Mouse (Mus musculus) right cerebral cortex, adult 2 months (tissue): Measurements from ENCODE around the gene Ext2.

ENCODE experiments used
- DNase-seq, 2 experiments: peaks; one replicate each; pipeline ENCODE4 v3.0.0; 2021 to 2022; ENCODE audit warnings: low spot score in 2 of 2

The Ext2 gene

DNA sequence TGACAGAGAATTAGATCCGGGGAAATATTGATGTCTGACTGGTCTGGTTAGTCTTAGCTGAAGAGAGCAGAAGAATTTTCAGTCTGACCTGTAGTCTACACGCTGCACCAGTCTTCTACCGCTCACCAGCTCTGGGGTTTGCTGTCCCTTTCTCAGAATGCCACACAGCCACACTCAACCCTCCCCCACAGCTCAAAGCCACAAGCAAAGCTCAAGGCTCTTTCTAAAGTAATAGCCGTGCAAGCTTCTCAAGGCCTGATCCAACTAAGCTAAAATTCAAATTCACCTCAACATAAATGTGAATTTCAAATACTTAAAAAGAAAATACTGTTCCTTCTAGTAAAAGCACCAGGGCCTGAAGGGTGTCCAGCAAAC lies 45.3 kb downstream of the Ext2 start:
- no peak for DNase-seq

DNA sequence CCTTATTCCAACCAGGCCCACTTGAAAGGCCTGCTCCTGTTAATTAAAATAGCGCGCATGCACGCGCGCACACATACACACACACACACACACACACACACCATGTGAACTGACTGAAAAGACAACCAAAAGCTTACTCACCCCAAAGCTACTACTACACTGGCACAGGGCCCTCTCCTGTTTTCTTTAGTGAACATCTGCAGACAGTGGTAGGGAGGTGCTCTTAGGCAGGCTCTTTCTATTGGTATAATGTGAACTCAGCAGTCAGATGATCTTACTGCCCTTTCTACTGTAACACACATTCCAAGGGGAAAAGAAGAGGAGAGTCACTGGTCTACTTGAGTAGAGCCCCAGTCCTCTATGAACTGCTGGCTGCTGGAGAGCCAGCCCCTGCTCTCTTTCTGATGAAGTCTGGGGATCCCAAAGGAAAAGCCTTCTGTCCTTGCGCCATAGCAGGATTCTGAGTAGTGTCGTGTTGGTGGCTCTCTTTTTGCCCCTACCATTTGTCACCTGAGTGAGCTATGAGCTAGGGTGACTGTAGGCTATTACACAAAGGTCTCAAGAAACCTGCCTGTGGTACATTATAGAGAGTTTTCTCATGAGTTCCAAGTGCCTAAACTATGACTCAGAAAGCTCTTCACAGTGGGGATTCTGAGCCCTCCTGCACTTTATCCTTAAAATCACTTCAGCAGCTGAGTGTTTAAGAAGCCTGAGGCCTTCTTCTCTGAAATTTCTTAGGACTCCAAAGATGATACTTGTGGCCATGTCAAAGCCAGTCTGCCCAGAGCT lies 45.9 kb downstream of the Ext2 start:
- no peak for DNase-seq

DNA sequence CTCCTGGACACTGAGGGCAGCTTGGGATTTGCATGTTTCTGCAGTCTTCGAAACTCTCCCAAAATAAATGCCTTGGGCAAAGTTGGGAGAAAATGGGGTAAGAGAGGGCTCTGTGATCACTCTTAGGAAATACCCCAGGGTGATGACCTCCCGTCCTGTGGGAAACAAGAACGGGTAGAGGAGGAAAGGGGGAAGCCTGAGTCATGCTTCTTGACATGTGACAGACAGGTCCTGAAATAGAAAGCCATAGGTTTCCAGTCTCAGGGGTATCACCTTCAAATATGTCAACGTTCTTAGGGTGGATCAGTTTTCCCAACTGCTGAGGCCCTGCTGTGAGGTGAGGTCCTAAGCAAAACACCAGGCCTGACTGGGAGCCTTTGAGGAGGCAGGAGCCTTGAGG lies 46.9 kb downstream of the Ext2 start:
- no peak for DNase-seq

DNA sequence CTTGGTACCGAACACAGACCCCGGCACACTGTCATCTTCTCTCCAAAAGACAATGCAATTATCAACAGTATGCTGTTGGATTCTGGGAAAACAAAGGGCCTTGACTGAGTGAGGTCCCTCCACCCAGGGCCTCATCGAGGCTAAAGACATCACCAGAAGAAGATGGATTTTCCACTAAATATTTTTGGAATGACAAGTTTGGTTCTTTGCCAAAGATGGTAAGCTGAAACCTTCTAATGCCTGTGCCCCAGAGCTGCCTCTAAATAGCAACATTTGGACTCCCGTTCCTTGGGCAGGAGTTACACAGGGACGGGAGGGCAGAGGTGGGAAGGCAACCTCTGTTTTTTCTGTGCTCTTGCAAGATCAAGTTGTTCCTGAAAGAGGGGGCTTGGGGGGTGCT lies 47.4 kb downstream of the Ext2 start:
- no peak for DNase-seq

DNA sequence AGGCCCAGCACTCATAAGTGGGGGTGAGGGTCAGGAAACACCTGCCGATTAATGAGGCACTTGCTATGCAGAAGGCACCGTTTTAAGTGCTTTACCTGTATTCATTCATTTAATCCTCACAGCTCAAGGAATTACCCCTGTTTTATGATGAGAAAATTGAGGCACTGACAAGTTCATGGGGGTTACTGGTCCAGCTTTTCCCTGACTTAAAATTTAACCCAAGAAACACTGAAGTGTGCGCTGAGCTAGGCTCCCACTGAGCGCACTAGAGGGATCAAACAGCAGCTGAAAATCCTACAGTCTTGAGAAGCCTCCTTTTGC lies 49.6 kb downstream of the Ext2 start:
- DNase-seq: no peak

DNA sequence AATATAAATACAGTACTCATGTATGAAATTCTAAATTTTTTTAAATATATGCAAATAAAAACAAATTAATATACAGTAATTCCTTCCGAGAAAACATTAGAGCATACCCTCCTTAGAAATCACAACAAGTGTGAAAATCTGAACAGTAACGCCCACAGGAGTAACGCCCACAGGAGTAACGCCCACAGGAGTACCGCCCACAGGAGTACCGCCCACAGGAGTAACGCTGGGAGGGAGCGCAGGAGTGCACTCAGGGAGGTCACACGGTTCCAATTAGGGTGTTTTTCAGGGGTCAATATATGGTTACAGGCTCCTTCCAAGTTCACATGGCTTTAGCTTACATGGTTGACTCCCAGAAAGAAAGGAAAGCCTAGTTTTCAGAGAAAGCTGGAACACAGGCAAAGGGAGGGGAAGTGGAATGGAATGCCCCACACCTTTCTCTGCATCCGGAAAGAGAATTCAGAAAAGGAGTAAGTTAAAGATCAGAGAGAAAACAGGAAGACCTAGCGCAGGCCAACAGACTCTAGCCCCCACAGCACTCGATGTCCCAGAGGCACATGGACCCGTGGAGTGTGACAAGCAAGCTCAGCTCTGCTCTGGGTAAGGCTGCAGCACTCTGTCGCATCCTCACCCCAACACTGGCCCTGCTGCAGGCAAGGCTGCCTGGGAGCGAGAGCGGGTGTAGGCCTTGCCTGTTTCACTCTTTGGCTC lies 50.2 kb downstream of the Ext2 start:
- DNase-seq: no peak

DNA sequence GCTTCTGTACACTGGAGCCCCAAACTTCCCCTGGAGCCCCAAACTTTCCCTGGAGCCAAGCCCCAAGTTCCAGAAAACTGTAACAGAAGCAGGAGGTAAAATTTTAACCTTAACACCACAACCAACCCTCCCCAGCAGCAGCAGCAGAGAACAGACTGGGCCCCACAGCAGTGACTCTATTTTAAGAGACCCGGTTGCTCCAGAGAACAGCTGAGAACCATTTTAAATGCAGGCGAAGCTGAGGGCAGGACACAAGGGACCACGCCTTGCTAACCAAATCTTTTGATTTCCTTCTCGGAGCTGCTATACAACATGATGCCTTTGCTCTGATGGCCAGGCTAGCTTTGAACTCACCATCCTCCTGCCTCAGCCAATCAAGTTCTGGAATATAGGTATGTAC lies 51.5 kb downstream of the Ext2 start:
- DNase-seq: no peak

DNA sequence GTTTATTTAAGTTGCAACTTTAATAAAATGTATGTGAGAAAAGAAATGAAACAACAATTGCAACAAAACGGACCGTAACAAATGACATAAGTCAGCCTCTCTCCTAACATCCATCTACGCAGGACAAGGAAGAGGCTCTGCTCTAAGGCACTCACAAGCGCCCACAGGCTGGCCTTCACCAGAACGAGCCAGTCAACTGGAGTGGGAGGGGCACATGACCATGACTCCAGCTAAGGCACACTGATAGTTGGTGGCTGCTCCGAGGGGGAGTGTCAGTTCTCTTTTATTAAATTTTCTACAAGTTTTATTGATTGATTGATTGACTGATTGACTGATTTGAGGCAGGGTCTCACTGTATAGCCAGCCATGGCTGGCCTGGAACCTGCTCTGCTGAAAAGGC lies 52.5 kb downstream of the Ext2 start:
- no peak for DNase-seq

DNA sequence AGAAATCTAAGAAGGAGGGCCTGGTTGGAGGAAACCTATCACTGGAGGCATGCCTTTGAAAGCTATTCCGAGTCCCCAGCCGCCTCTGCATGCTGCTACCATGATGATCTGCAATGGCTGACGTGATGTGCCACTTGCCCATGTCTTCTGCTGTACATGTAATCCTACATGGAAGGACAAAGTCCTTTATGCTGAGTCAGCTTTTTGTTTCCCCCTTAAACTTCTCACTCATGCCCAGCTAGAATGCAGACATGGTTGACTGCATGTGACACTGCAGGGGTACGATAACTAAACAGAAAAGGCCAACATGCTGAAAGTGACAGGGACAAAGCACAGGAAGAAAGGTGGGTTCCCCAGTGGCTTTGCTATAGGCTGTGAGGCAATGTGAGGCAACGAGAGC lies 56.6 kb downstream of the Ext2 start:
- DNase-seq: no peak

DNA sequence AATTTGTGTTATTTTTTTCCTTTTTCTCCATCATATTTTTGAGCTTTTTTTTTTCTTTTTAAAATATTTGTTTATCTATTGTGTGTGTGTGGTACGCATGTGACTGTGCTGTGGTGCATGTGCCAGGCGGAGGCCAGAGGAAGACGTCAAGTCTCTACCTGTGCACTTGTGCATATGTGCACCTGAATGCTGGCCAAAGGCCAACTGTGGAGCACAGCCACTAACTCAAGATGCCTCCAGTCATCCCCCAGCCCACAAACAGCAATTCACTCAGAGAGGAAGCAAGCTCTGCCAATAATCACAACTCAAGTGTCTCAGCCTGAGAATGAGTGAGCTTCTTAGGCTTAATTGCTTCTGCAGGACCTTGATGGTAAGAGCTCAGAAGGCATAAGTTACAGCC lies 58.2 kb downstream of the Ext2 start:
- DNase-seq: no peak

DNA sequence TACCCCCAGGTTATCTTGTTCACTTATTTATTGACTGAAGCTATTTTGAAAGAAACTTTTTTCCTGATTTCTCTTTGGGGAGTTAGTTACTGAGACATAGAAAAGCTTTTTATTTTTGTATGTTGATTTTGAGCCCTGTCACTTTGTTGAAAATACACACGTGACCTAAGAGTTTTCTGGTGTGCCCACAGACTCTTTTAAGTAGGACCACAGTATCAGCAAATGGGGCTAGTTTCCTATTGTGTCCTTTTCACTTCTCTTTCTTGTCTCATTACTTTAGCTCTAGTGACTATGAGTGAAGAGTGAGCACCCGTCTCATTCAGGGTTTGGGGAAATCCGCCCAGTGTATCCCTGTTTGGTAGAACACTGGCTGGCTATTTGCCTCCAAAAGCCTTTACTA lies 62.0 kb downstream of the Ext2 start:
- DNase-seq: no peak

DNA sequence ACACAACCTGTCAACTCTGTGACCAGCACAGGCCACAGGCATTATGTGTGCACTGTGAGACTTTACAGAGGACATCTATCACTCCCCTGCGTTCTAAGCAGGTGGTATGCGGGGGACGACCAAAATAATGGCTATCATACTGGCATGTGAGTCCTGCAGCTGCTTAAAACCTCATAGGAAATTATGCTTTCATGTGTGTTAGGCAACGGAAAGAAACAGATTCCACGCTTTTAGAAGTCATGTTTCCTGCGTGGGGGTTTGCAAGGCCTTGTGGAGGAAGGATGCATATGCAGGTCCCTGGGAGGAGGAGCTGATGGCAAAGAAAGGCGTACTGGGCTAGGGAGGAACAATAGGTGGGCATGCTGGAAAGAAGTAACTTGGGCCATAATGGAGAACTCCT lies 63.2 kb downstream of the Ext2 start:
- peak; percentile 32 to 50 for DNase-seq

DNA sequence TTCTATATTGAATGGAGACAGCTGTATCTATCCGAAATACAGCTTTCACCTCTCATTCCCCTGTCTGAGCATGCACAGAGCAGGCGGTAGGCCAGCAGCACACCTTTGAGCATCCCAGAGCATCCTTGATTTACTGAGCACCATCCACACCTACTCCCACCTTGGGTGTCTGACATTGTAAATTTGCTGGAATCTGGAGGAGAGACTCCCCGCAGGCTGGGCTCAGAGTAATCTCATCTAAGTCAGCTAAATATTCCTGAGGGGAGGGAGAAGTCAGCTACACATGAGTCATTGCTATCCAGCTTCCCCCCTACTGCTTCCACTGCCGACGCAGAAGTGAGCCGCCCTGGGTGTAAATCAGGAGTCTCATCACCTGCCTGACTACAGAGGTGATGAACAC lies 64.1 kb downstream of the Ext2 start:
- peak; percentile 65 to 71 for DNase-seq

DNA sequence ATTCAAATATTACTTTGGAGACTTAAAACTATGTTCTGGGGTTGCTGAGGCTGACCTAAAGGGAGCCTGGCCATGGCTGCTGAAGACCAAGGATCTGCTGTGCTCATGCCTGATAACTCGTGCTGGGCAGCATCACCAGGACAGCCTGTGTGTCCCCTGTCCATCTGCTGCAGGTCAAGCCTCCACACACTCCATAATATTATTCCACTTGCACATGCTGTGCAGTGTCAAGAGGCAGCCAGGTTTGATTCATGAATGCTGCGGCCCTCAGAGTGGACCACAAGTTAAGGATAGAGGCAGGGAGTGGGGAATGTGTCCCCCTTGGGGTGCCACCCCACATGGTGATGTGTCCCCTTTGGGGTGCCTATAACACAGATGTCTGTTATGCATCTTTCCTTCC lies 68.0 kb downstream of the Ext2 start:
- no peak for DNase-seq

DNA sequence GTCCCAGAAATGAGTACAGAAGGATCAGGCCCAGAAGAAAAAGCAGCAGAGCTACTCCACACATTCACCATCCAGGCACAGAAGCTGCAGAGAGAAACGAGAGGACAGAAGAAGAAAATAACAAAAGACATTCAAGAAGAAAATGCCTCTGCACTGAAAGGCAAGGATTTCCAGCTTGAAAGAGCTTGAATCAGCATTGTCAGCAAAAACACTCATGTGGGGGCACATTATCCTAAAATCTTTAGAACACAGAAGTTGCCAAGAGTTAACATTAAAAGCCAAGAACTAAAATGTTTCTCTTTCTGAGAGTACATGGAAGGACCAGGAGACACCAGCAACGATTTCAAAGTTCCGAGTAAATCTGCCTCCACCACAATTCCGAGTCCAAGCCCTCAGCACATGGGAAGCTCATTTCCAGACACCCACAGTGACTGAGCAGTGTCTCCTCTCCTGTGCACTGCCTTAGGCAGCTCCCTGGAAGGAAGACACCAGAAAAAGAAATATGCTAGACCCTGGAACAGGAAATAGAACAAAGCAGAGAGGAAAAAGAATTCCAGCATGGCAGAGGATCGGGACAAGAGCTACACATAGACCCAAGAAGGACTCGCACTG lies 69.1 kb downstream of the Ext2 start:
- no peak for DNase-seq

DNA sequence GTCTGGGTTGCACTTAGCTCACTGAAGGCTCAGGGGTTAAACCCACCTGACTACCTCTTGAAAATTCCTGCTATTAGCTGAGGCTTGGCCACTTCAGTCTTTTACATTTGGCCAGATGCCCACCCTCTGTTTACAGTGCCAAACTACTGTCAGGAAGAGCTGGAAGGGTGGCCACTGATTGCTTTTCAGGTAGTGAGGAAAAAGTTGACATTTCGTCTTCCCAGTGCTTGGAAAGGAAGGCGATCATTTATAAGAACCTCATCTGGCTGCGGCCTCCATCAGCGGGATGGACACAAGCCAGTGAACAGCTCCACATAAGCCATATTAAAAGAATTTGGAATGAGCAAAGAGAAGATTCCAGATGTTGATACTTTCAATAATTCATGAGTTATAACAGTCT lies 72.7 kb downstream of the Ext2 start:
- DNase-seq: no peak

DNA sequence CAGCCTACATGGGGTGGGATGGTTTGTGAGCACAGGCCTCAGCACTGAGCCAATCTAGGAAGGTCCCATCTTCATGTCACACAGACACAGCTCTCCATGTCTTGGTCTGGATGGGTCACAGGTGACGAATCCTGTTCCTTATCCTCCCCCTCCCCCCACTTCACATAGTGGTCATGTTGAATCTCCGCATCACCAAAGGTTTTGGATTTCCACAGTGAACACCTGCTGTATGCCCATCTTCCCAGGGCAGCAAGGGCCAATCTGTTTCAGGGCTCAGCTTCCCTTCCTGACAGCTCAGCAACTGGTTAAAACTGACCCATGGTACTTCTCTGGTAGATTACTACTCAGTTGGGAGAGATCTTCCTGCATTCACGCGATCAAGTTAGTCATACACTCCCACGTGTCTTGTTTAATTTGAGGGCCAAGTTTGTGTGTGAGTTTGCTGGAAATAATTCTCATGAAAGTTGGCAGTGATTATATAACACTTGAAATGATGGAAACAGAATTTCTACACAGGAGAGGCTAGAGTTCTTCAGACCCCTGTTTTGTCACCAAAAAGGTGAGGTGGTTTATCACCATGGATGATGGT lies 74.7 kb downstream of the Ext2 start:
- DNase-seq: no peak

DNA sequence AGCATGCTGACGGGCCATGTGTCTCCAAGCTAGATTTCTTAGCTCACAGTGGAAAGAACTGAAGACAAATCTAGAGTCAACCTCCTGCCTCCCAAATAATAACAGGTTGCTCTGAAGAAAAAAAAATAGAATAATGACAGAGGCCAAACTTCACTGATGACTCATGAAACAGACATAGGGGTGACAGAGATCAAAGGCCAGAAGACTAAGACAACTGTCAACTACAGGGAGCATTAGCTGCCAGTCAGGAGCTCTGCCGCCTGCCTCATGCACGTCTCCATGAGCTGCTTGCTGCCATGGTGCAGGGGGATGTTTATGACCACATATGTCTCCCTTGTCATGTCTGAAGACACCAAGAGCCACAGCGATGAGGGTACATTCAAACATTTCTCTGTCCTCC lies 75.7 kb downstream of the Ext2 start:
- DNase-seq: no peak

DNA sequence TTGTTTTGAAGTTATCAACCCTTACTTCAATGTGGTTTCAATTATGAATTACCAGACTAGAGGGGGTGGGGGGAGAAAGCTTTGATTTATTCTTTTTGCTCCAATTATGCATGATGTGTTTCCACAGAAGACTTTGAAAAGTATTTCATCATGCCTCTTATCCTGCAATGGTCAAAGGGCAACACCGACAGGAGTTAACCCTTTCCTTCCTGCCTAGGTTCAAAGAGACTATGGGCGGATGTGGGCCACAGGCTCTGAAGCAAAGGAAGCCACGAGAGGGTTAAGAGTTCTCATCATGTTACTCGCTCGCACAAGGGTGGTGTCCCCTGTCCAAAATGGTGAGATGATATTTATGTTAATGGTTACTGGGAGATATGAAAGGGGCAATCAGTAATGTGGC lies 76.2 kb downstream of the Ext2 start:
- DNase-seq: no peak

DNA sequence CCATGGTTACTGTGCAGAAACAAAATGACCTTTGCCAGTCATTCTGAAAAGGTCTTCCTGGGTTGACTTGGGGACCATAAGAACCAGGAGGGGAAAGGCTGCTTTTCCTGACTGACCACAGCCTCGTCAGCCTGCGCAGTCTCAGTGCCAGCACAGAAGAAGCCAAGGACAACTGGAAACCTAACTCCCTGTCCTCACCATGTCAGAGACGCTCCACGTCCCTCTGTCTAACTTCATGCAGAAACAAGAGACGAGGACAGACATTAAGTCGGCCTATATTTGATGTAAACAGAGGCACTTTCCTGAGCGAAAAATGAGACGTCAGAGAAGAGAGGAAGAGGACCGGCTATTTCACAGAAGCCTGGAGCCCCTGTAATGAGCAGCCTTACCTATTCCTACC lies 76.6 kb downstream of the Ext2 start:
- DNase-seq: no peak

DNA sequence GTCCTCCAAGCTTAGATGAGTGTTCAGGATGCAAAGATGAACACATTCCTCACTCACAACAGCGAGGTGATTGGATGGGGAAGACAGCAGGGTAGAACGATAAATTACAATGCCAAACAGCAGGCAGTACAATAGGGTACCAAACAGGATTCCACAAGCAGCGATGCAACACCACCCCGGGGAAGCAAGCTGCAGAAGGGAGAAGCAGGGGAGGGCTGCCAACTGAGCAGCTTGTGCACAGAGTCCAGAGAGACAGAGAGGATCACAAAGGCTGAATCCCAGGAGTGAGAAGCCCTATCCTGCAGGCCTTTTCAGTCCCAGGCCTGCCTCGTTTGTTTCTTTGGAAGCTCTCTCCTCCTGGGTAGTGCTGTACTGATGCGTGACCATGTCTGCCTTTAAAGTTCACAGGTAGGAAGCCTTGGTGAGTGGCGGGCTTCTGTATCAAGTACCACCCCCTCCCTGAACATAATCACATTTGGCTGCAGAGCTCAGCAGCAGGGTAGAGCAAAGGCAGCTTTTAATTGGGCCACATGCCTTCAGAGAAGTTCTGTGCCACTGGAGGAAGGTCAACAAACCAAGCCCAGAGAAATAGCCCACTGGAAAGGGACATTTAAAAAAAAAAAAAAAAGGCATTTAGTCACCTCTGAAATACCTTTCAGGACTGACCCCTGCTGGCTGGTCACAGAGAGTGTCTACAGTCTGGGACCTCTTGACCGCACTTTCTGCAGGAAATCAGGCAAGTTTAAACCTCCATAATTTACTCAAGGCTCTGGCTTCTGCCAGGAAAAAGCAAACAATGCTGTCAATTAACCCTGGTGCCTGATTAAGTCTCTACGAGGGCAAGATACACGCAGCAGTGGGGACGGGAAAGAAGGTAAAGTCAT lies 77.8 kb downstream of the Ext2 start:
- peak in 1 of 2 experiments; percentile 22 for DNase-seq

DNA sequence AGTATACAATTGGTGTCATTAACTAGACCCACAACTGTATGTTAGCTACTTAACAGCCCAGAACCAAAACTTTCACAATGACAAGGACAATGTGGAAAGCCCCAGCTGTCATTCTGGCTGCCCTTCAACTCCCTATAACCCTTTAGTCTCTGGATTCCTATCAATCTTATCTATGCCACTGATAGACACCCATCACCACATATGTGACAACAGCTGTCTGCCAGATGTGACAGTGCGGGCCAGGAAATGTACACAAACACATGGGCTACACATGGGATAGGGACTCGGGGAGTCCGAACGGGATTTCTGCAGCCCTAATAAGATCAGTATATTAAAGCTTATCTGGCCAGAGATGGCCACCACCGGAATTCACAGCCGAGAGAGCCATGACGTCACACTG lies 80.7 kb downstream of the Ext2 start:
- DNase-seq: no peak
